Mouse (Mus musculus): Measurements from ENCODE around the gene Grn. TPM values are rescaled to one million over a fixed set of nuclear protein-coding genes. Genes with fewer than 3 reads are reported as not detected.
A peak's percentile ranks its signal among the peaks of the same experiment; 100 is the strongest.

Grn gene
- polyA plus RNA-seq, 1 experiment from 2014 or later = 161 TPM

- TF ChIP-seq EP300 (IDR thresholded peaks at IDR 0.05; ENCODE audit: low read depth) = no peak
- TF ChIP-seq CTCF (IDR thresholded peaks at IDR 0.05; ENCODE audit: low read depth) = no peak
- no peak for DNase-seq
Measured at GRCm38 (mm10) chr11:102415034-102415802, 14.9 kb upstream of the Grn start.

GRCm38 (mm10) chr11:102417160-102417559, 13.0 kb upstream of the Grn start:
- no peak for DNase-seq
- Histone ChIP-seq H3K4me1 (ENCODE audit: insufficient read depth) (peaks cover 8% of the 10 kb centered on the region), H3K4me3 (ENCODE audit: low read depth, low read length) (no peak overlapping the region), H3K9ac (replicated peaks) (no peak overlapping the region), H3K27ac (ENCODE audit: low read depth) (no peak overlapping the region), H3K4me2 (ENCODE audit: low read depth, low read length) (no peak overlapping the region), H3K36me3 (replicated peaks; ENCODE audit: insufficient read depth, low read length) (no peaks in the 10 kb centered on the region), H3K9me3 (ENCODE audit: low read length) (no peaks in the 10 kb centered on the region), H3K27me3 (ENCODE audit: insufficient read depth, low read length) (no peaks in the 10 kb centered on the region)
- TF ChIP-seq EP300 (IDR thresholded peaks at IDR 0.05; ENCODE audit: low read depth) (no peak), CTCF (IDR thresholded peaks at IDR 0.05; ENCODE audit: low read depth) (no peak)
- ATAC-seq = no peak
- 58% methylated on average over 1 of the region's 1 CpGs for WGBS (ENCODE audit: insufficient replicate concordance)

More at GRCm38 (mm10) chr11:102415034-102415802, 14.9 kb upstream of the Grn start:
- WGBS (ENCODE audit: insufficient replicate concordance) = 72% methylated on average over 10 of the region's 10 CpGs
- Histone ChIP-seq H3K27ac (ENCODE audit: low read depth) (no peak overlapping the region), H3K9ac (replicated peaks) (no peak overlapping the region), H3K36me3 (replicated peaks; ENCODE audit: insufficient read depth, low read length) (no peaks in the 10 kb centered on the region), H3K4me2 (ENCODE audit: low read depth, low read length) (no peak overlapping the region), H3K9me3 (ENCODE audit: low read length) (no peaks in the 10 kb centered on the region), H3K27me3 (ENCODE audit: insufficient read depth, low read length) (no peaks in the 10 kb centered on the region), H3K4me1 (ENCODE audit: insufficient read depth) (peaks cover 10% of the 10 kb centered on the region; the same call in 1 of the 2 replicates), H3K4me3 (ENCODE audit: low read depth, low read length) (no peak overlapping the region)
- ATAC-seq = no peak

GRCm38 (mm10) chr11:102418887-102419286, 11.2 kb upstream of the Grn start:
- H3K9ac ChIP-seq (replicated peaks) = no peak overlapping the region; the same call in 1 of the 2 replicates
- peaks cover 8% of the 10 kb centered on the region for H3K4me1 ChIP-seq (ENCODE audit: insufficient read depth)
- no peaks in the 10 kb centered on the region for H3K9me3 ChIP-seq (ENCODE audit: low read length)
- ATAC-seq (no peak), DNase-seq (no peak)
- TF ChIP-seq CTCF (IDR thresholded peaks at IDR 0.05; ENCODE audit: low read depth) = no peak
- no peak for TF ChIP-seq EP300 (IDR thresholded peaks at IDR 0.05; ENCODE audit: low read depth)
- H3K36me3 ChIP-seq (replicated peaks; ENCODE audit: insufficient read depth, low read length) = no peaks in the 10 kb centered on the region
- H3K4me2 ChIP-seq (ENCODE audit: low read depth, low read length) = no peak overlapping the region
- no peaks in the 10 kb centered on the region for H3K27me3 ChIP-seq (ENCODE audit: insufficient read depth, low read length)
- H3K4me3 ChIP-seq (ENCODE audit: low read depth, low read length) = no peak overlapping the region
- no peak overlapping the region for H3K27ac ChIP-seq (ENCODE audit: low read depth)

- TF ChIP-seq EP300 (IDR thresholded peaks at IDR 0.05; ENCODE audit: low read depth) (no peak), CTCF (IDR thresholded peaks at IDR 0.05; ENCODE audit: low read depth) (peak; percentile 30)
- H3K27ac ChIP-seq (ENCODE audit: low read depth) = peak overlapping the region; percentile 72
- no peak overlapping the region for H3K4me3 ChIP-seq (ENCODE audit: low read depth, low read length)
- H3K9ac ChIP-seq (replicated peaks) = no peak overlapping the region
- WGBS (ENCODE audit: insufficient replicate concordance) = 52% methylated on average over 8 of the region's 8 CpGs
- H3K36me3 ChIP-seq (replicated peaks; ENCODE audit: insufficient read depth, low read length) = no peaks in the 10 kb centered on the region
- DNase-seq (peak; percentile 53), ATAC-seq (peak; percentile 88)
- no peak overlapping the region for H3K4me2 ChIP-seq (ENCODE audit: low read depth, low read length)
- no peaks in the 10 kb centered on the region for H3K9me3 ChIP-seq (ENCODE audit: low read length)
- no peaks in the 10 kb centered on the region for H3K27me3 ChIP-seq (ENCODE audit: insufficient read depth, low read length)
- peaks cover 8% of the 10 kb centered on the region for H3K4me1 ChIP-seq (ENCODE audit: insufficient read depth)
Measured at GRCm38 (mm10) chr11:102421559-102421958, 8.6 kb upstream of the Grn start.

- H3K27ac ChIP-seq (ENCODE audit: low read depth) = no peak overlapping the region
- H3K9me3 ChIP-seq (ENCODE audit: low read length) = no peaks in the 10 kb centered on the region
- H3K9ac ChIP-seq (replicated peaks) = no peak overlapping the region
- no peak for DNase-seq
- H3K4me2 ChIP-seq (ENCODE audit: low read depth, low read length) = no peak overlapping the region
- peaks cover 12% of the 10 kb centered on the region for H3K4me1 ChIP-seq (ENCODE audit: insufficient read depth)
- no peaks in the 10 kb centered on the region for H3K27me3 ChIP-seq (ENCODE audit: insufficient read depth, low read length)
- WGBS (ENCODE audit: insufficient replicate concordance) = 65% methylated on average over 6 of the region's 6 CpGs
- no peaks in the 10 kb centered on the region for H3K36me3 ChIP-seq (replicated peaks; ENCODE audit: insufficient read depth, low read length)
- no peak overlapping the region for H3K4me3 ChIP-seq (ENCODE audit: low read depth, low read length)
- no peak for ATAC-seq
- no peak for TF ChIP-seq EP300 (IDR thresholded peaks at IDR 0.05; ENCODE audit: low read depth)
- no peak for TF ChIP-seq CTCF (IDR thresholded peaks at IDR 0.05; ENCODE audit: low read depth)
Measured at GRCm38 (mm10) chr11:102424666-102425065, 5.4 kb upstream of the Grn start.

- DNase-seq (no peak), ATAC-seq (no peak)
- Histone ChIP-seq H3K36me3 (replicated peaks; ENCODE audit: insufficient read depth, low read length) (no peaks in the 10 kb centered on the region), H3K4me1 (ENCODE audit: insufficient read depth) (peaks cover 16% of the 10 kb centered on the region), H3K4me3 (ENCODE audit: low read depth, low read length) (no peak overlapping the region), H3K4me2 (ENCODE audit: low read depth, low read length) (no peak overlapping the region), H3K9me3 (ENCODE audit: low read length) (no peaks in the 10 kb centered on the region), H3K9ac (replicated peaks) (no peak overlapping the region), H3K27me3 (ENCODE audit: insufficient read depth, low read length) (no peaks in the 10 kb centered on the region), H3K27ac (ENCODE audit: low read depth) (no peak overlapping the region)
- WGBS (ENCODE audit: insufficient replicate concordance) = 65% methylated on average over 8 of the region's 8 CpGs
- TF ChIP-seq CTCF (IDR thresholded peaks at IDR 0.05; ENCODE audit: low read depth) (no peak), EP300 (IDR thresholded peaks at IDR 0.05; ENCODE audit: low read depth) (no peak)
Measured at GRCm38 (mm10) chr11:102425555-102426316, 4.4 kb upstream of the Grn start.
